Mouse (Mus musculus) lung, adult 2 months (tissue): ENCODE measurements around the gene Nsf.

Experiments
- CTCF ChIP-seq: fragments of 200-500 bp; IDR thresholded peaks from 2 replicates; pipeline ENCODE4 v1.5.1; 2011; ENCODE audit warnings: mild to moderate bottlenecking, low read length, control low read depth; ENCODE audit not compliant: insufficient read depth
- POLR2A ChIP-seq: fragments of 200-500 bp; IDR thresholded peaks from 2 replicates; pipeline ENCODE4 v1.6.1; 2011; ENCODE audit warnings: low read depth, mild to moderate bottlenecking, control low read depth, low read length, borderline replicate concordance; ENCODE audit errors: extremely low read depth

GRCm38 (mm10) chr11:104001395-104001955 lies 47.6 kb upstream of the Nsf start:
- TF ChIP-seq CTCF (no peak), POLR2A (no peak)
